Mouse (Mus musculus): ENCODE measurements around the gene 2900026A02Rik. TPM values are rescaled to one million over a fixed set of nuclear protein-coding genes. Genes with fewer than 3 reads are reported as not detected.
A peak's percentile ranks its signal among the peaks of the same experiment; 100 is the strongest.

2900026A02Rik gene
- polyA plus RNA-seq, 1 experiment, result 2.2 TPM

DNA sequence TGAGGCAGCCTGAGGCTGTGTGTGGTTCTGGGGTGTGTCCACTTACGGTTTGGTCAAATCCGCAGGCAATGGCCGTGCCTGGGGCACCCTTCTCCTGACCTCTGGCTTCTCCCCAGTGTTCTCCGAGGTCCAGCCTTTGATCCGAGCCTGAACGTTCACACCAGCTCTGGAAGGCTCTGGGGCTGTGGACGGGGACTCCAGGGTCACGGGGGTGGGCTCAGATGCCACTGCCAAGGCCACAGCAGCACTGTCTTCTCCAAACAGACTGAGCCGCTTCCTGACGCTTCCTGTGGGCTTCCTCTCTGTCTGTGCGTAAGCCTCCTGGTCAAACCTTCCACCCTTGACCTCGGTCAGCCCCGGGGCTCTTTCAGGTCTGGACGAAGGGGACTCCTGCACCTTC, 30.5 kb downstream of the 2900026A02Rik start:
- no peak overlapping the region for H3K27ac ChIP-seq (ENCODE audit: control insufficient read depth, insufficient read depth, low read depth, low read length)
- TF ChIP-seq POLR2A (IDR thresholded peaks at IDR 0.05; ENCODE audit: control insufficient read depth, low read depth, low read length), result no peak
- no peak for TF ChIP-seq CTCF (IDR thresholded peaks at IDR 0.05; ENCODE audit: control insufficient read depth, insufficient read depth, insufficient replicate concordance, low read depth, low read length)

DNA sequence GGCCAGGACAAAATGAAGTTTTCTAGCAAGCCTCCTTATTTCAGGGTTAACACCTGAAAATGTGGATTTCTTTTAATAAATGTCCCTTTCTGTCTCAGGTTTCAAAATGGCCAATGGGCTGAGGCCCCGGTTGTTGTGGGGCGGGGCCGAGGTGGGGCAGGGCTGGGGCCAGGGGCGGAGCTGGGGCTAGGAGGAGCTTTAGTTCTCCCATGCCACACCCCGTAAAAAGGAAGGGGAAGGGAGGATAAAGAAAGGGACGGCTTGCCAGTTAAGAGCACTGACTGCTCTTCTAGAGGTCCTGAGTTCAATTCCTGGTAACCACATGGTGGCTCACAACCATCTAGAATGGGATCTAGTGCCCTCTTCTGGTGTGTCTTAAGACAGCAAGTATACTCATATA, 39.6 kb downstream of the 2900026A02Rik start:
- Histone ChIP-seq H3K4me3 (ENCODE audit: control insufficient read depth, low read depth, low read length) (no peak overlapping the region), H3K27ac (ENCODE audit: control insufficient read depth, insufficient read depth, low read depth, low read length) (no peak overlapping the region), H3K27me3 (ENCODE audit: control insufficient read depth, insufficient read depth, low read length) (no peaks in the 10 kb centered on the region), H3K36me3 (ENCODE audit: control insufficient read depth, insufficient read depth, low read length) (no peaks in the 10 kb centered on the region), H3K4me1 (ENCODE audit: control insufficient read depth, insufficient read depth, low read length) (peaks cover 12% of the 10 kb centered on the region)
- TF ChIP-seq CTCF (IDR thresholded peaks at IDR 0.05; ENCODE audit: control insufficient read depth, insufficient read depth, insufficient replicate concordance, low read depth, low read length) (no peak), POLR2A (IDR thresholded peaks at IDR 0.05; ENCODE audit: control insufficient read depth, low read depth, low read length) (no peak)

More for the DNA sequence above, 30.5 kb downstream of the 2900026A02Rik start:
- no peak overlapping the region for H3K4me3 ChIP-seq (ENCODE audit: control insufficient read depth, low read depth, low read length)
- H3K4me1 ChIP-seq (ENCODE audit: control insufficient read depth, insufficient read depth, low read length), result peaks cover 3% of the 10 kb centered on the region
- no peaks in the 10 kb centered on the region for H3K36me3 ChIP-seq (ENCODE audit: control insufficient read depth, insufficient read depth, low read length)
- H3K27me3 ChIP-seq (ENCODE audit: control insufficient read depth, insufficient read depth, low read length), result no peaks in the 10 kb centered on the region

DNA sequence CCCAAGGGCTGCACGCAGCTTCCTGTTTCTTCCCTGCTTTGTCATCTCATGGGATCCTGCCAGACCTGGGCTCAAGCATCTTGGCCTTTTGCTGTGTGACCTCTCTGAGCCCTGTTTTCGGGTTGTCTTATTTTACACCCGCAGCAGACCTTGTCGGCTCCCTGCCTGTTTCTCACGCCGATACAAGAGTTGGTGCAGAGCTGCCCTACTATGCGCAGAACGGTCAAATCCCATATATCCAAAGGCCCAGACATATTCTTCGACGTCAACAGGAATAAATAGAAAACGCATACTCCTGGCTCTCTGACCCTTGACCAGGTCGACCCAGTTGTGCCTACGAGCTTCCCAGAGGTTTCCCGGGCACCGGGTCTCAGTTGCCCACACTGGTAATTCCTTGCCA, 40.3 kb downstream of the 2900026A02Rik start:
- Histone ChIP-seq H3K4me1 (ENCODE audit: control insufficient read depth, insufficient read depth, low read length) (peaks cover 12% of the 10 kb centered on the region), H3K36me3 (ENCODE audit: control insufficient read depth, insufficient read depth, low read length) (no peaks in the 10 kb centered on the region), H3K27me3 (ENCODE audit: control insufficient read depth, insufficient read depth, low read length) (no peaks in the 10 kb centered on the region), H3K27ac (ENCODE audit: control insufficient read depth, insufficient read depth, low read depth, low read length) (no peak overlapping the region), H3K4me3 (ENCODE audit: control insufficient read depth, low read depth, low read length) (no peak overlapping the region)
- TF ChIP-seq CTCF (IDR thresholded peaks at IDR 0.05; ENCODE audit: control insufficient read depth, insufficient read depth, insufficient replicate concordance, low read depth, low read length) (no peak), POLR2A (IDR thresholded peaks at IDR 0.05; ENCODE audit: control insufficient read depth, low read depth, low read length) (no peak)

DNA sequence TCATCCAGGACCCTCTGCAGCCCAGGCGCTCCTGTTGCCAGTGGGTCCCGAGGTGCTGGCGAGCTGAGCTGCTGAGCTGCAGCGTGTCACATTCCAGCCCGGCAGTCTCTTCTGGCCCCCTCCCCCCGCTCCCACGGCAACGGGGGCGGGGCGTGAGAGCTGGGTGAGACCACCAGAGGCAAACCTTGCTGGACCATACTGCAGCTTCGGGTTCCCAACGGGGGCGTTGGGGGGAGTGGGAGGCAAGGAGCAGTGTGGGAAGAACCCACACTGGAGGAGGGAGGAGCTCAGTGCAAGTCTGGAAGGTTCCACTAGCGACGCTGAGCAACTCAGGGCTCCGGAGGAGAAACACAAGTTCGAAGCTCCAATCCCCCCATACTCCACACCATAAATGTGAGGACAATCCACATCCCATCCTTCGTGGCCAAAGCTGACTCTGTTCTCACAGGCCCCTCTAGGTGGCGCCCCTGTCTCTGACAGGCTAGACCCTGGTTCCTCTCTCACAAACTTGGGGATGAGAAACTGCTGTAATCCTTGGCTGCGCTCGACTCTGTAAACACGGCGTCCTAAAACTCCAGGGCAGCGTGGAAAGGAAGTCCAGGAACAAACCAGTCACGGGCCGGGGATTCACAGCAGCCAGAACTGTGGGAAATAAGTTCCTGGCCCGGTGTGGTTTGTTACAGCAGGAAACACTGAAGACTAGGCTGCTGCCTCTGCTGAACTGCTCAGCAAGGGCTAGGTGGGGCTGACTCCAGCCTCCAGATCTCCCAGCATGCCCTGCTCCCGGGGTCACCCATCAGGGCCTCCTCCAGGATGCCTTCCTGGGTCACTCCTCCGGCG, 41.0 kb downstream of the 2900026A02Rik start:
- peak overlapping the region; percentile 16; the same call in 1 of the 2 replicates for H3K4me3 ChIP-seq (ENCODE audit: control insufficient read depth, low read depth, low read length)
- TF ChIP-seq POLR2A (IDR thresholded peaks at IDR 0.05; ENCODE audit: control insufficient read depth, low read depth, low read length), result no peak
- peak; percentile 72; the same call in 1 of the 2 replicates for TF ChIP-seq CTCF (IDR thresholded peaks at IDR 0.05; ENCODE audit: control insufficient read depth, insufficient read depth, insufficient replicate concordance, low read depth, low read length)
- H3K4me1 ChIP-seq (ENCODE audit: control insufficient read depth, insufficient read depth, low read length), result peaks cover 12% of the 10 kb centered on the region
- H3K36me3 ChIP-seq (ENCODE audit: control insufficient read depth, insufficient read depth, low read length), result no peaks in the 10 kb centered on the region
- H3K27me3 ChIP-seq (ENCODE audit: control insufficient read depth, insufficient read depth, low read length), result no peaks in the 10 kb centered on the region
- H3K27ac ChIP-seq (ENCODE audit: control insufficient read depth, insufficient read depth, low read depth, low read length), result peak overlapping the region; percentile 0; the same call in 1 of the 2 replicates

DNA sequence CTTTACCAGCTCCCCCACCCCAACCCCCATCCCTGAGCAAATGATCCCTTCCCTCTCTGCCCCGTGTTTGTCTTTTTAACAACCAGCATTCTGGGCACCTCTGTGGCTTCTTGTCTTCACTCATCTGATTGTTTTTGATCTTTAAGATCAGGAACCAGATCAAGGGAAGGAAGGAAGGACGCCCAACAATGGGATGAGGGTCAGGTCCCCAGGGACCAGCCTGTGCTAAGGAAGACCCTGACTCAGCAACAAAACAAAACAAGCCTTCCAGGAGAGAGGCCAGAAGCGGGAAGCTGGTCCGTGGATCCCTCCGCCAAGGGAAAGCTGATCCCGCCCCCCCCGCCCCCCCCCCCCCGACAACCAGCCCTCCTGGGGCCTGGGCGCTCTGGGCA, 41.6 kb downstream of the 2900026A02Rik start:
- no peak overlapping the region for H3K4me3 ChIP-seq (ENCODE audit: control insufficient read depth, low read depth, low read length)
- no peak overlapping the region for H3K27ac ChIP-seq (ENCODE audit: control insufficient read depth, insufficient read depth, low read depth, low read length)
- no peaks in the 10 kb centered on the region for H3K36me3 ChIP-seq (ENCODE audit: control insufficient read depth, insufficient read depth, low read length)
- no peaks in the 10 kb centered on the region for H3K27me3 ChIP-seq (ENCODE audit: control insufficient read depth, insufficient read depth, low read length)
- peaks cover 14% of the 10 kb centered on the region for H3K4me1 ChIP-seq (ENCODE audit: control insufficient read depth, insufficient read depth, low read length)
- TF ChIP-seq POLR2A (IDR thresholded peaks at IDR 0.05; ENCODE audit: control insufficient read depth, low read depth, low read length) (no peak), CTCF (IDR thresholded peaks at IDR 0.05; ENCODE audit: control insufficient read depth, insufficient read depth, insufficient replicate concordance, low read depth, low read length) (no peak)

DNA sequence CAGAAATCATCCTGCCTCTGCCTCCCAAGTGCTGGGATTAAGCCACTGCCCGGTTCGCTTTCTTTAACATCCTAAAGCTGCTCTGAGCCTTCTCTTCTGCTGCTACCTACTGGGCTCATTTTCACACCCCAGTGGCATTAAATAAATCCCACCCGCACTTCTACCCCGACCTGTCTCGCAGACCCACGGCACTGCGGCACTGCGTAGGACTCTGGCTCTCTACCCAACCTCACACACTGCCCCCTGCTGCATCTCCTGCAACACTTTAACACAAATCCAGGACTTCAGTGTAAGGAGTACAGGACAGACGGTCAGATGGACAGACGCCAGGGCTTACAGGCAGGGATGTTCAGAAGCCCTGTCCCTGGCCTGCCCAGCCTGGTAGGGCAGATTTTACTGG, 45.1 kb downstream of the 2900026A02Rik start:
- Histone ChIP-seq H3K36me3 (ENCODE audit: control insufficient read depth, insufficient read depth, low read length) (no peaks in the 10 kb centered on the region), H3K4me3 (ENCODE audit: control insufficient read depth, low read depth, low read length) (no peak overlapping the region), H3K4me1 (ENCODE audit: control insufficient read depth, insufficient read depth, low read length) (peaks cover 11% of the 10 kb centered on the region), H3K27me3 (ENCODE audit: control insufficient read depth, insufficient read depth, low read length) (no peaks in the 10 kb centered on the region), H3K27ac (ENCODE audit: control insufficient read depth, insufficient read depth, low read depth, low read length) (no peak overlapping the region)
- TF ChIP-seq CTCF (IDR thresholded peaks at IDR 0.05; ENCODE audit: control insufficient read depth, insufficient read depth, insufficient replicate concordance, low read depth, low read length), result no peak
- TF ChIP-seq POLR2A (IDR thresholded peaks at IDR 0.05; ENCODE audit: control insufficient read depth, low read depth, low read length), result no peak

DNA sequence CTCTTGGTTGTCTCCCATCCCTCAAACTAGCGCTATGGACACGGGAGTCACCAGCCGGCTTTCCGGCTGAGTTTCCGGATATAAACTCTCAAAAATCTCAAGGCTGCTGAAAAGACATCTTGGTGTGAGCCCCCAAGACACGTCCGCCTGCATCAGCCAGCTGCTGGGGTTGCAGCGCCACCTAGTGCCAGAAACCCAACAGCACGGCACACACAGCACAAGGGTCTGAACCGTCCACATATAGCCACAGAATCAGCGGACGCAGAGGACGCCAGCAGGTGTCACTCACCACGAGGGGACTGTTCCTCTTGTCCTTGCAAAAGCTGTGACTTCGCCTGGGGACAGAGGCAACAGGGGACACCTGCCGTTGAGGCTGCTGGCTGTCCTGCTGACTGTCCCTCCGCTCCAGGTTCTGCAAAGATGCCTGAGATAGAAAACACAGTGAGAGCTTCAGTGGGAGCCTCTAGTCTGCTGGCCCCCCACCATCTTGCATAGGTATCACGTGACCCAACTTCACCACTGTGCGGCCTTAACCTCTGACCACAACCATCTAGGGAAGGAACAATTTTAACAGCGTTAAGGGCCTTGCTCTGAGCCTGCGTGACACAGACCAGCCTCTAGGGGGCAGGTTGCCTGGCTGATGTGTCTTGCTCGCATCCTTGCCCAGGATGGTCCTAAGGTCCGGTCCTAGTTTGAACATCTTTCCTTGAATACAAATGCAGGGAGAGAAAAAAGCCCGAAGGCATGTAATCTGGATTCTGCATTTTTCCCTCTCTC, 45.9 kb downstream of the 2900026A02Rik start:
- TF ChIP-seq POLR2A (IDR thresholded peaks at IDR 0.05; ENCODE audit: control insufficient read depth, low read depth, low read length), result no peak
- peak; percentile 86; the same call in 1 of the 2 replicates for TF ChIP-seq CTCF (IDR thresholded peaks at IDR 0.05; ENCODE audit: control insufficient read depth, insufficient read depth, insufficient replicate concordance, low read depth, low read length)
- H3K4me3 ChIP-seq (ENCODE audit: control insufficient read depth, low read depth, low read length), result no peak overlapping the region
- no peak overlapping the region for H3K27ac ChIP-seq (ENCODE audit: control insufficient read depth, insufficient read depth, low read depth, low read length)

More for the DNA sequence above, 45.9 kb downstream of the 2900026A02Rik start:
- Histone ChIP-seq H3K27me3 (ENCODE audit: control insufficient read depth, insufficient read depth, low read length) (no peaks in the 10 kb centered on the region), H3K4me1 (ENCODE audit: control insufficient read depth, insufficient read depth, low read length) (peaks cover 6% of the 10 kb centered on the region), H3K36me3 (ENCODE audit: control insufficient read depth, insufficient read depth, low read length) (no peaks in the 10 kb centered on the region)

All from testis, adult 2 months (tissue).